Mouse (Mus musculus) bone marrow, adult 2 months (tissue): ENCODE data around the gene Gna13. TPM values are rescaled to one million over a fixed set of nuclear protein-coding genes. Genes with fewer than 3 reads are reported as not detected.
A peak's percentile ranks its signal among the peaks of the same experiment; 100 is the strongest.

Experiments used
- H3K27ac ChIP-seq: fragments of 200-500 bp; 2 replicates; pipeline ENCODE4 v1.5.1; 2012; ENCODE audit warnings: low read depth, mild to moderate bottlenecking, control low read depth, inconsistent platforms, low read length; ENCODE audit not compliant: control insufficient read depth, poor library complexity, insufficient read depth
- H3K4me1 ChIP-seq: fragments of 200-500 bp; 2 replicates; pipeline ENCODE4 v1.6.1; 2011; ENCODE audit warnings: low read length; ENCODE audit not compliant: control insufficient read depth, insufficient read depth
- H3K4me3 ChIP-seq: fragments of 200-500 bp; replicated peaks from 2 replicates; pipeline ENCODE3; 2011; ENCODE audit warnings: mild to moderate bottlenecking, low read depth, low read length, control low read depth; ENCODE audit not compliant: control insufficient read depth
- CTCF ChIP-seq: fragments of 200-500 bp; IDR thresholded peaks from 2 replicates; pipeline ENCODE4 v1.5.1; 2011; ENCODE audit warnings: low read length, control low read depth; ENCODE audit not compliant: control insufficient read depth, insufficient read depth
- POLR2A ChIP-seq: fragments of 200-500 bp; IDR thresholded peaks from 2 replicates; pipeline ENCODE4 v1.6.1; 2011; ENCODE audit warnings: low read depth, mild to moderate bottlenecking, control low read depth, low read length, borderline replicate concordance; ENCODE audit not compliant: control insufficient read depth
- WGBS: fragments of 180-500 bp; shearing (Covaris S2); methylation state at CpG from one replicate; pipeline ENCODE4 v1.1.7; 2018; 5-methylcytosine and 5-hydroxymethylcytosine counted together
- polyA plus RNA-seq: library from polyadenylated mRNA; stranded (reverse); fragments of >200 nt; gene quantifications from 2 replicates; pipeline ENCODE4 v1.2.4, GENCODE M21; 2011; ENCODE audit warnings: low replicate concordance; ENCODE audit not compliant: missing spikeins, insufficient read depth, insufficient read length

Gna13 gene
- polyA plus RNA-seq, 1 experiment, result 28.9 TPM

GRCm38 (mm10) chr11:109427353-109427752 is 64.7 kb downstream of the Gna13 start:
- TF ChIP-seq POLR2A (no peak), CTCF (no peak)
- 91% methylated on average over 5 of the region's 5 CpGs for WGBS
- H3K27ac ChIP-seq, result no peak overlapping the region
- H3K4me1 ChIP-seq, result peaks cover 1% of the 10 kb centered on the region; the same call in 1 of the 2 replicates
- H3K4me3 ChIP-seq, result no peak overlapping the region

DNA sequence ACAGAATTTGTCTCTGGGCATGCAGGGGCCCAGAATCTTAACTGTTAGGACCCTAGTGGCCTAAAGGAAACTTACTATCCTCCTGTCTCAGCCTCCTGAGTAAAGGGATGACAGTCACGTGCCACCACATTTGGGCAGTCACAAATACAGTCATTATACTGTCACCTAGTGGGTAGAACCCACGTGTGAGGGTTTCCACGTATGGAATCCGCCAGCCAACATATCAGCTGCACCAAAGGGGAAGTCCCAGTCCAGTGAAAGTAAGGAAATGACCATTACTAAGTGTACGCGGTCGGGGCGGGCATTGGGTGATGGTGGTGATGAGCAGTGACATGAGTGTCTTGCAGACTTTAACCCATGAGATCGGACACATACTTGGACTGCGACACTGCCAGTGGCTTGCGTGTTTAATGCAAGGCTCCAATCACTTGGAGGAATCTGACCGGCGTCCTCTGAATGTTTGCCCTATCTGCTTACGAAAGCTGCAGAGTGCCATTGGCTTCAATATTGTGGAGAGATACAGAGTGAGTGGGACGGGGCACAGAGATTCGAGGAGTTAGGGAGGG is 71.7 kb downstream of the Gna13 start:
- H3K4me3 ChIP-seq, result no peak overlapping the region
- no peak overlapping the region for H3K27ac ChIP-seq
- TF ChIP-seq CTCF (no peak), POLR2A (no peak)
- H3K4me1 ChIP-seq, result peaks cover 4% of the 10 kb centered on the region; the same call in 1 of the 2 replicates
- WGBS, result 65% methylated on average over 16 of the region's 16 CpGs

- Histone ChIP-seq H3K4me3 (no peak overlapping the region), H3K27ac (no peak overlapping the region), H3K4me1 (peaks cover 2% of the 10 kb centered on the region; the same call in 1 of the 2 replicates)
- 55% methylated on average over 8 of the region's 8 CpGs for WGBS
- no peak for TF ChIP-seq POLR2A
- TF ChIP-seq CTCF, result no peak
Measured at GRCm38 (mm10) chr11:109436889-109437288, 74.3 kb downstream of the Gna13 start.

DNA sequence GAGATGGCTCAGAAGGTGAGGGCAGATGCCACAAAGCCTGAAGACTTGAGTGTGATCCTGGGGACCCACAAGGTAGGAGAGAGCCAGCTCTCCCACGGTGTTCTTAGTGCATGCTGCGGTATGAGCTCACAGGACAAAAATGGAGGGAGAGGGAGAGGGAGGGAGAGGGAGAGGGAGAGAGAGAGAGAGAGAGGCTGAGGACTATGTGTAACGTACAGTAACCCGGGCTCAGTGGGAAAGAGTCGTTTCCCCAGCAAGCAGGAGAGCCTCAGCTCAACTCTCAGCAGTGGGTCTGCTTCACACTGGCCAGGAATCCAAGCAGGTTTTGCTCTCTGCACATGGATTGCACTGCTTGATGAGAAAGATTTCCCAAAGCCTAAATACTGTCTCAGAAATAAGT is 76.6 kb downstream of the Gna13 start:
- no peak overlapping the region for H3K4me3 ChIP-seq
- no peak for TF ChIP-seq POLR2A
- no peak for TF ChIP-seq CTCF
- no peak overlapping the region for H3K27ac ChIP-seq
- H3K4me1 ChIP-seq, result peaks cover 1% of the 10 kb centered on the region; the same call in 1 of the 2 replicates
- WGBS, result 44% methylated on average over 5 of the region's 5 CpGs

GRCm38 (mm10) chr11:109439829-109440340 is 77.3 kb downstream of the Gna13 start:
- Histone ChIP-seq H3K4me1 (peaks cover 1% of the 10 kb centered on the region; the same call in 1 of the 2 replicates), H3K4me3 (peak overlapping the region; percentile 62), H3K27ac (peak overlapping the region; percentile 70)
- TF ChIP-seq POLR2A, result peak; percentile 62; the same call in 1 of the 2 replicates
- TF ChIP-seq CTCF, result no peak
- WGBS, result 2% methylated on average over 32 of the region's 32 CpGs

DNA sequence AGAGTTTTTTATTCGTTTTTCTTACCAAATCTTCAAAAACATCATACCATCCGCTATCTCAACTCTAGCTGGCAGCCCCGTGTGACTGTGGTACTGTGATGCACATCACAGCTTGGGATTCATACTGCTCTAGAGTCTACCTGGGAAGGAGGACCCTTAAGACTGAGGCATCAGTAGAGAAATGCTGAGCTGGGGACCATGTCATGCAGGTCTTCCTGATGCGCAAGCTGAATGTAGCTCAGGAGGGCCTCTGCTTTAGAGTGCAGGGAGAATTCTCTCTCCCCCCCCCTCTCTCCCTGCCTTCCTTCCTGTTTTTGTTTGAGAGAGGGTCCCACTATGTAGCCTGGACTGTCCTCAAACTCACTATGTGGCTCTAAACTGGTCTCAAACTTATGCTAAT is 78.0 kb downstream of the Gna13 start:
- TF ChIP-seq CTCF (no peak), POLR2A (no peak)
- Histone ChIP-seq H3K4me3 (no peak overlapping the region), H3K4me1 (peaks cover 1% of the 10 kb centered on the region; the same call in 1 of the 2 replicates), H3K27ac (no peak overlapping the region)
- WGBS, result 46% methylated on average over 4 of the region's 4 CpGs

DNA sequence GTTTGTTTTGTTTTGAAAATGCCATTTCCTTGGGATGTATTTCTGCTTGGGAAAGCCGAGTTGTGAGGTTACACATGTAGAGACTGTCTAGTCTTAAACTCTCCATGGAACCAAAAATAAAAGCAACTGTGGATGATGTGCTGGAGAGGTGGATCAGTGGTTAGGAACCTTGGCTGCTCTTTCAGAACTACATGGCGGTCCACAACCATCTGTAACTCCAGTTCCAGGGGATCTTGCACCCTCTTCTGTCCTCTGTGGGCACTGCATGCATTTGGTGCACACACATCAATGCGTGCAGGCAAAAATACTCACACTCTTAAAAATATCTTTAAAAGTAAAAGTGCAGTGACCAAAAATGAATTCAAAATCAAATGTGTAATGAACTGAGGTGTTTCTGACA is 78.5 kb downstream of the Gna13 start:
- TF ChIP-seq POLR2A, result no peak
- peak; percentile 83 for TF ChIP-seq CTCF
- no peak overlapping the region for H3K4me3 ChIP-seq
- no peak overlapping the region for H3K27ac ChIP-seq
- 57% methylated on average over 3 of the region's 3 CpGs for WGBS
- peaks cover 1% of the 10 kb centered on the region; the same call in 1 of the 2 replicates for H3K4me1 ChIP-seq

GRCm38 (mm10) chr11:109442166-109442730 is 79.6 kb downstream of the Gna13 start:
- whole genome bisulfite sequencing, result 53% methylated on average over 5 of the region's 5 CpGs
- TF ChIP-seq POLR2A (no peak), CTCF (no peak)
- Histone ChIP-seq H3K27ac (no peak overlapping the region), H3K4me3 (no peak overlapping the region), H3K4me1 (peaks cover 1% of the 10 kb centered on the region; the same call in 1 of the 2 replicates)
